Mouse (Mus musculus) thymus, postnatal 25 days (tissue): ENCODE results near the gene Sept14.

Experiments used
- DNase-seq: peaks from one replicate; pipeline ENCODE4 v3.0.0; 2022

Gene Sept14

GRCm38 (mm10) chr5:129667851-129668250 is 40.5 kb downstream of the Sept14 start:
- DNase-seq: no peak

- DNase-seq: no peak
These were observed 41.9 kb downstream of the Sept14 start for GRCm38 (mm10) chr5:129666271-129666909.

- no peak for DNase-seq
These were observed 44.2 kb downstream of the Sept14 start for GRCm38 (mm10) chr5:129664090-129664489.

- DNase-seq: no peak
These were observed 50.4 kb downstream of the Sept14 start for GRCm38 (mm10) chr5:129657931-129658330.

- DNase-seq: no peak
These were observed 51.3 kb downstream of the Sept14 start for GRCm38 (mm10) chr5:129657016-129657415.

- no peak for DNase-seq
These were observed 57.5 kb downstream of the Sept14 start for GRCm38 (mm10) chr5:129650858-129651257.
